Mouse (Mus musculus) ES-E14 (cell line): Measurements from ENCODE around the gene Prr15l.

ENCODE experiments used
- CHD2 ChIP-seq: IDR thresholded peaks from 2 replicates; pipeline ENCODE4 v1.6.1; 2014; ENCODE audit warnings: mild to moderate bottlenecking, low read depth, low read length, inconsistent platforms
- ZC3H11A ChIP-seq: IDR thresholded peaks from 2 replicates; pipeline ENCODE4 v1.6.1; 2012; ENCODE audit warnings: low read depth, mild to moderate bottlenecking, inconsistent platforms, low read length, borderline replicate concordance

DNA sequence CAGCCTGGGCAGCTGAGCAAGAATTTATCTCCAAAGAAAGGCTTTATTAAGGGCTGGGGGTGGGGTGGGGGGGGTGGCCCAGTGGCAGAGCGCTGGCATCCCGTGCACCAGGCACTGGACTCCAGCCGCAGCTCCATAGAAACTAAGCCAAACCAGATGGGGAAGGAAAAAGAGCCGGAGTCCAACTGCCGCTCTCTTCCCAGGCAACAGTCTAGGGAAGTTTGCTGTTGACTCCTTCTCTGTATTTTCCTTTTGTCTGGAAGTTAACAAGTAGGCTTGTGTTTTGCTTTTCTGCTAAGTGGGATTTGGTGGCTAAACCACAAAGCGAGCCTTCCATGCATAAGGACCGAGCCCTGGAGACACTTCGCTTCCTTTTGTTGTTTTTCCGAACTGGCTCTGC lies 18.6 kb downstream of the Prr15l start:
- TF ChIP-seq CHD2 (no peak), ZC3H11A (no peak)
